Mouse (Mus musculus): Measurements from ENCODE around the gene Atp6ap1l.

DNA sequence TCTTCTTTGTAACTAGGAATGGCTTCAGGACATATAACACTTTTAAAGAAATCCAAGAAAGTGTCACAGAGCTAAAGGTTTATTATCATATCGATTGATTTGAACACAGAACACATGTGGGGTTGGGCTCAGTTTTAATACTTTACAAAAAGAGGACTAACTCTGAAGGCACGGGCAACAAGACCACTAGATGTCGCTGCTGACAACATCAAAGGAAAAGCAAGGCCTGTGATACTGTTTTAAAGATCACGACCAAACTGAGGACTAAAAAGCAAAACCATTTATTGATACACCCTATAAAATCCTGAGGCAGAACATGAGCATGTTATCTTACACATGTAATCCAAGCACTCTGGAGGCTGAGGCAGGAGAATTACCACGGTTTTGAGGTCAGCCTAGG, 24.7 kb upstream of the Atp6ap1l start:
- TF ChIP-seq CHD1 (IDR thresholded peaks at IDR 0.05; ENCODE audit: low read depth, low read length) (no peak), CTCF (IDR thresholded peaks at IDR 0.05 in 2 of 3, conservative IDR thresholded peaks at IDR 0.05 in 1 of 3; ENCODE audit: control insufficient read depth in 1 of 3, insufficient read depth in 1 of 3, low read depth in 2 of 3, low read length in 3 of 3, poor library complexity in 1 of 3, severe bottlenecking in 1 of 3) (peak; percentile 68 to 95 (median 73)), GATA1 (IDR thresholded peaks at IDR 0.05; ENCODE audit: low read depth, low read length) (no peak), ZNF384 (IDR thresholded peaks at IDR 0.05; ENCODE audit: low read depth, low read length) (no peak), EP300 (IDR thresholded peaks at IDR 0.05; ENCODE audit: low read depth in 1 of 2, low read length in 2 of 2) (no peak), NELFE (IDR thresholded peaks at IDR 0.05; ENCODE audit: low read depth, low read length) (no peak), CHD2 (IDR thresholded peaks at IDR 0.05; ENCODE audit: low read length) (no peak)

All from MEL (cell line).